Mouse (Mus musculus) 3134 (cell line): ENCODE results near the gene Gm10715.
"Not testable (repeated sequence)": the region's sequence is repeated elsewhere in the genome, so short reads cannot be mapped to it uniquely, and the experiment has no call there.

Source experiments
- DNase-seq: peaks from one replicate; pipeline ENCODE4 v3.0.0-alpha.2; 2011; ENCODE audit warnings: low spot score; ENCODE audit not compliant: insufficient read length; ENCODE audit errors: extremely low read depth

Gm10715 gene

DNA sequence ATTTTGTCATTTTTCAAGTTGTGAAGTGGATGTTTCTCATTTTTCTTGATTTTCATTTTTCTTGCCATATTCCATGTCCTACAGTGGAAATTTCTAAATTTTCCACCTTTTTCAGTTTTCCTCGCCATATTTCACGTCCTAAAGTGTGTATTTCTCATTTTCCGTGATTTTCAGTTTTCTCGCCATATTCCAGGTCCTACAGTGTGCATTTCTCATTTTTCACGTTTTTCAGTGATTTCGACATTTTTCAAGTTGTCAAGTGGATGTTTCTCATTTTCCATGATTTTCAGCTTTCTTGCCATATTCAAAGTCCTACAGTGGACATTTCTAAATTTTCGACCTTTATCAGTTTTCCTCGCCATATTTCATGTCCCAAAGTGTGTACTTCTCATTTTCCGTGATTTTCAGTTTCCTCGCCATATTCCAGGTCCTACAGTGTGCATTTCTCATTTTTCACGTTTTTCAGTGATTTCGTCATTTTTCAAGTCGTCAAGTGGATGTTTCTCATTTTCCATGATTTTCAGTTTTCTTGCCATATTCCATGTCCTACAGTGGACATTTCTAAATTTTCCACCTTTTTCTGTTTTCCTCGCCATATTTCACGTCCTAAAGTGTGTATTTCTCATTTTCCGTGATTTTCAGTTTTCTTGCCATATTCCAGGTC, 12.6 kb upstream of the Gm10715 start:
- not testable (repeated sequence) for DNase-seq

DNA sequence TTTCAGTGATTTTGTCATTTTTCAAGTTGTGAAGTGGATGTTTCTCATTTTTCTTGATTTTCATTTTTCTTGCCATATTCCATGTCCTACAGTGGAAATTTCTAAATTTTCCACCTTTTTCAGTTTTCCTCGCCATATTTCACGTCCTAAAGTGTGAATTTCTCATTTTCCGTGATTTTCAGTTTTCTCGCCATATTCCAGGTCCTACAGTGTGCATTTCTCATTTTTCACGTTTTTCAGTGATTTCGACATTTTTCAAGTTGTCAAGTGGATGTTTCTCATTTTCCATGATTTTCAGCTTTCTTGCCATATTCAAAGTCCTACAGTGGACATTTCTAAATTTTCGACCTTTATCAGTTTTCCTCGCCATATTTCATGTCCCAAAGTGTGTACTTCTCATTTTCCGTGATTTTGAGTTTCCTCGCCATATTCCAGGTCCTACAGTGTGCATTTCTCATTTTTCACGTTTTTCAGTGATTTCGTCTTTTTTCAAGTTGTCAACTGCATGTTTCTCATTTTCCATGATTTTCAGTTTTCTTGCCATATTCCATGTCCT, 11.7 kb upstream of the Gm10715 start, which contains the start of gene Gm10717:
TSS of gene Gm10717 (plus strand) at position 506 of the 556 bp plus-strand sequence.
- not testable (repeated sequence) for DNase-seq

DNA sequence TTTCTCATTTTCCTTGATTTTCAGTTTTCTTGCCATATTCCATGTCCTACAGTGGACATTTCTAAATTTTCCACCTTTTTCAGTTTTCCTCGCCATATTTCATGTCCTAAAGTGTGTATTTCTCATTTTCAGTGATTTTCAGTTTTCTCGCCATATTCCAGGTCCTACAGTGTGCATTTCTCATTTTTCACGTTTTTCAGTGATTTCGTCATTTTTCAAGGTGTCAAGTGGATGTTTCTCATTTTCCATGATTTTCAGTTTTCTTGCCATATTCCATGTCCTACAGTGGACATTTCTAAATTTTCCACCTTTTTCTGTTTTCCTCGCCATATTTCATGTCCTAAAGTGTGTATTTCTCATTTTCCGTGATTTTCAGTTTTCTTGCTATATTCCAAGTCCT, 11.0 kb upstream of the Gm10715 start:
- not testable (repeated sequence) for DNase-seq

DNA sequence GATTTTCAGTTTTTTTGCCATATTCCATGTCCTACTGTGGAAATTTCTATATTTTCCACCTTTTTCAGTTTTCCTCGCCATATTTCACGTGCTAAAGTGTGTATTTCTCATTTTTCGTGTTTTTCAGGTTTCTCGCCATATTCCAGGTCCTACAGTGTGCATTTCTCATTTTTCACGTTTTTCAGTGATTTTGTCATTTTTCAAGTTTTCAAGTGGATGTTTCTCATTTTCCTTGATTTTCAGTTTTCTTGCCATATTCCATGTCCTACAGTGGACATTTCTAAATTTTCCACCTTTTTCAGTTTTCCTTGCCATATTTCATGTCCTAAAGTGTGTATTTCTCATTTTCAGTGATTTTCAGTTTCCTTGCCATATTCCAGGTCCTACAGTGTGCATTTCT, 10.5 kb upstream of the Gm10715 start:
- DNase-seq, result not testable (repeated sequence)

DNA sequence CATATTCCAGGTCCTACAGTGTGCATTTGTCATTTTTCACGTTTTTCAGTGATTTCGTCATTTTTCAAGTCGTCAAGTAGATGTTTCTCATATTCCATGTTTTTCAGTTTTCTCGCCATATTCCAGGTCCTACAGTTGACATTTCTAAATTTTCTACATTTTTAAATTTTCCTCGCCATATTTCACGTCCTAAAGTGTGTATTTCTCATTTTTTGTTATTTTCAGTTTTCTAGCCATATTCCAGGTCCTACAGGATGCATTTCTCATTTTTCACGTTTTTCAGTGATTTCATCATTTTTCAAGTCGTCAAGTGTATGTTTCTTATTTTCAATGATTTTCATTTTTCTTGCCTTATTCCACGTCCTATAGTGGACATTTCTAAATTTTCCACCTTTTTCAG, 9.9 kb upstream of the Gm10715 start:
- not testable (repeated sequence) for DNase-seq

DNA sequence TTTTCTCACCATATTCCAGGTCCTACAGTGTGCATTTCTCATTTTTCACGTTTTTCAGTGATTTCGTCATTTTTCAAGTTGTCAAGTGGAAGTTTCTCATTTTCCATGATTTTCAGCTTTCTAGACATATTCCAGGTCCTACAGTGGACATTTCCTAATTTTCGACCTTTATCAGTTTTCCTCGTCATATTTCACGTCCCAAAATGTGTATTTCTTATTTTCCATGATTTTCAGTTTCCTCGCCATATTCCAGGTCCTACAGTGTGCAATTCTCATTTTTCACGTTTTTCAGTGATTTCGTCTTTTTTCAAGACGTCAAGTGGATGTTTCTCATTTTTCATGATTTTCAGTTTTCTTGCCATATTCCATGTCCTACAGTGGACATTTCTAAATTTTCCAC, 9.5 kb upstream of the Gm10715 start:
- peak; percentile 55 for DNase-seq

DNA sequence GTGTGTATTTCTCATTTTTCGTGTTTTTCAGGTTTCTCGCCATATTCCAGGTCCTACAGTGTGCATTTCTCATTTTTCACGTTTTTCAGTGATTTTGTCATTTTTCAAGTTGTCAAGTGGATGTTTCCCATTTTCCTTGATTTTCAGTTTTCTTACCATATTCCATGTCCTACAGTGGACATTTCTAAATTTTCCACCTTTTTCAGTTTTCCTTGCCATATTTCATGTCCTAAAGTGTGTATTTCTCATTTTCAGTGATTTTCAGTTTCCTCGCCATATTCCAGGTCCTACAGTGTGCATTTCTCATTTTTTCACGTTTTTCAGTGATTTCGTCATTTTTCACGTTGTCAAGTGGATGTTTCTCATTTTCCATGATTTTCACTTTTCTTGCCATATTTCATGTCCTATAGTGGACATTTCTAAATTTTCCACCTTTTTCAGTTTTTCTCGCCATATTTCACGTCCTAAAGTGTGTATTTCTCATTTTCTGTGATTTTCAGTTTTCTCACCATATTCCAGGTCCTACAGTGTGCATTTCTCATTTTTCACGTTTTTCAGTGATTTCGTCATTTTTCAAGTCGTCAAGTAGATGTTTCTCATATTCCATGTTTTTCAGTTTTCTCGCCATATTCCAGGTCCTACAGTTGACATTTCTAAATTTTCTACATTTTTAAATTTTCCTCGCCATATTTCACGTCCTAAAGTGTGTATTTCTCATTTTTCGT, 7.2 kb upstream of the Gm10715 start:
- DNase-seq, result not testable (repeated sequence)

DNA sequence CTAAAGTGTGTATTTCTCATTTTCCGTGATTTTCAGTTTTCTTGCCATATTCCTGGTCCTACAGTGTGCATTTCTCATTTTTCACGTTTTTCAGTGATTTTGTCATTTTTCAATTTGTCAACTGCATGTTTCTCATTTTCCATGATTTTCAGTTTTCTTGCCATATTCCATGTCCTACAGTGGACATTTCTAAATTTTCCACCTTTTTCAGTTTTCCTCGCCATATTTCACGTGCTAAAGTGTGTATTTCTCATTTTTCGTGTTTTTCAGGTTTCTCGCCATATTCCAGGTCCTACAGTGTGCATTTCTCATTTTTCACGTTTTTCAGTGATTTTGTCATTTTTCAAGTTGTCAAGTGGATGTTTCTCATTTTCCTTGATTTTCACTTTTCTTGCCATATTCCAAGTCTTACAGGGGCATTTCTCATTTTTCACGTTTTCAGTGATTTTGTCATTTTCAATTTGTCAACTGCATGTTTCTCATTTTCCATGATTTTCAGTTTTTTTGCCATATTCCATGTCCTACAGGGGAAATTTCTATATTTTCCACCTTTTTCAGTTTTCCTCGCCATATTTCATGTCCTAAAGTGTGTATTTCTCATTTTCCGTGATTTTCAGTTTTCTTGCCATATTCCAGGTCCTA, 5.9 kb upstream of the Gm10715 start:
- peak; percentile 74 for DNase-seq

DNA sequence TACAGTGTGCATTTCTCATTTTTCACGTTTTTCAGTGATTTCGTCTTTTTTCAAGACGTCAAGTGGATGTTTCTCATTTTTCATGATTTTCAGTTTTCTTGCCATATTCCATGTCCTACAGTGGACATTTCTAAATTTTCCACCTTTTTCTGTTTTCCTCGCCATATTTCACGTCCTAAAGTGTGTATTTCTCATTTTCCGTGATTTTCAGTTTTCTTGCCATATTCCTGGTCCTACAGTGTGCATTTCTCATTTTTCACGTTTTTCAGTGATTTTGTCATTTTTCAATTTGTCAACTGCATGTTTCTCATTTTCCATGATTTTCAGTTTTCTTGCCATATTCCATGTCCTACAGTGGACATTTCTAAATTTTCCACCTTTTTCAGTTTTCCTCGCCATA, 2.4 kb upstream of the Gm10715 start, which contains the start of gene Gm17535:
TSS of gene Gm17535 (plus strand) at position 301 of the 400 bp plus-strand sequence.
- DNase-seq, result not testable (repeated sequence)

DNA sequence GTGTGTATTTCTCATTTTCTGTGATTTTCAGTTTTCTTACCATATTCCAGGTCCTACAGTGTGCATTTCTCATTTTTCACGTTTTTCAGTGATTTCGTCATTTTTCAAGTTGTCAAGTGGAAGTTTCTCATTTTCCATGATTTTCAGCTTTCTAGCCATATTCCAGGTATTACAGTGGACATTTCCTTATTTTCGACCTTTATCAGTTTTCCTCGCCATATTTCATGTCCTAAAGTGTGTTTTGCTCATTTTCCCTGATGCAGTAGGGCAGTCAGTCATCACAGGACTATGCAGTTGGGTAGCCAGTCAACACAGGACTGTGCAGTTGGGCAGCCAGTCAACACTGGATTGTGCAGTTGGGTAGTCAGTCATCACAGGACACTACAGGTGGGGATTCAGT, 1.5 kb downstream of the Gm10715 start:
- DNase-seq, result peak; percentile 20
